Mouse (Mus musculus) frontal cortex, postnatal 10 days (tissue): ENCODE data around the gene Vmn1r13.
"Not testable (repeated sequence)": the region's sequence is repeated elsewhere in the genome, so short reads cannot be mapped to it uniquely, and the experiment has no call there.

ENCODE experiments used
- DNase-seq, 2 experiments: peaks; one replicate each; pipeline ENCODE4 v3.0.0; 2022; ENCODE audit warnings: low spot score in 2 of 2, mixed read lengths in 1 of 2

Vmn1r13 gene

GRCm38 (mm10) chr6:57202990-57203389, at the start of gene Vmn1r13:
TSS of gene Vmn1r13 (plus strand) at chr6:57203290.
- not testable (repeated sequence) for DNase-seq

GRCm38 (mm10) chr6:57156619-57157018, 46.5 kb upstream of the Vmn1r13 start, which contains the start of gene Vmn1r12:
TSS of gene Vmn1r12 (plus strand) at chr6:57156919.
- no peak for DNase-seq

DNA sequence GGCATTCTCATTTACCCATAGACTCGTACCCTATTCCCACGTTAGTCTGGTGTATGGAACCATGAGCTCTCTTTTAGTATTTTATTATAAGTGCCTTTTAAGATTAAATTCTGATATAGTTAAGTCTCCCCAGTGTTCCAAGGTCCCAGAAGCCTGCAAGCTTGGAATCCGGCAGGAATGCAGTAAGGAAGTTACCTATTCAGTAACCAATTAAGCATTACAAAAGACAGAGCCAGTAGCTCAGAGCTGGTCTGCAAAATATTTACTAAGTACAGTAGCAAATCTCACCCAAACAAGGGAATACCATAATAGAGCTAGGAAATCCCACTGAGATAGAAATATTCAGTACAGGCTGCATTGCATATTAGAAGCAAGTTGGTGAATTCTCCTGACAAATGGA, 13.1 kb upstream of the Vmn1r13 start:
- not testable (repeated sequence) for DNase-seq

DNA sequence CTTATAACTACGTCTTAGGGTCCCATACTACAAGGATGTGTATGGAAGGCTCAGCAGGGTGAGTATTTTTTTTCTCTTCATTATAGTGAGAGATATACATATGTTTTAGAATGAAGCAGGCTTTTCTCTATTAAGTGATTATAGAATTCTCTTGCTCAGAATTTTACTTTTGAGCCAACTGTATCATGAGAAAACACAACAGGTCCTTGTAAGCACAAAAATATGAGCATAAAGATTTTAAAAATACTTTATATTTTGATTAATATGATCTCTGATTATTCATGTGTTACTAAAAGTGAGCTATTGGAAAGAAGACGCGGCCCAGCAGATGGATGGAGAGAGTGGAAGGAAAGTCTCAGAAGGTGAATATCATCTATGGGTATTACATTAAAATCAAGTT, 28.3 kb downstream of the Vmn1r13 start, which contains the start of gene Vmn1r14:
Gene Vmn1r14, plus strand, starts transcription at position 301 of the 400 bp plus-strand sequence.
- DNase-seq = no peak

DNA sequence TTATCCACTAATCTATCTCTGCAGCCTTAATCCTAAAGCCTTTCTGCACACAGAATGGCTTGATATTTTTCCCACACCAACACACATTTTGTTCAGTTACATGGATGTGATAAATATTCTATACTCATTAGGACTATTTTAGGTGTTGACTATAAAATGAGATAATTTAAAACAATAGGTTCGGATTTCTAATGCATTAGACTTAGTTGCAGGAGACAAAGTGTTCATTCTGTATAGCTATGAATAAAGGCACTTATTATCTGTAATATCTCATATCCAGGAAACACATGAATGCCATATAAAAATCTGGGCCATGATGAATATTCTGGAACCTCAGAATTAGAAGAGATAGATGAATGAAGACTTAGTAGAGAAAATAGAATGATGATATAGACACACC, 54.6 kb downstream of the Vmn1r13 start, which contains the start of gene Vmn1r15:
Gene Vmn1r15, plus strand, starts transcription at position 301 of the 400 bp plus-strand sequence.
- no peak for DNase-seq

- no peak for DNase-seq
These were observed 57.9 kb downstream of the Vmn1r13 start for GRCm38 (mm10) chr6:57260990-57261389.
